Mouse (Mus musculus): Measurements from ENCODE around the gene Sesn1. TPM values are rescaled to one million over a fixed set of nuclear protein-coding genes. Genes with fewer than 3 reads are reported as not detected.

The Sesn1 gene
- polyA plus RNA-seq, 1 experiment from 2014 or later = 38.6 TPM

GRCm38 (mm10) chr10:41871564-41871963 is 61.8 kb downstream of the Sesn1 start:
- Histone ChIP-seq H3K36me3 (no peaks in the 10 kb centered on the region), H3K4me2 (no peak overlapping the region), H3K27me3 (no peaks in the 10 kb centered on the region), H3K4me1 (replicated peaks) (peaks cover 4% of the 10 kb centered on the region; the same call in 1 of the 2 replicates), H3K9ac (replicated peaks) (no peak overlapping the region), H3K4me3 (replicated peaks) (no peak overlapping the region), H3K27ac (no peak overlapping the region), H3K9me3 (no peaks in the 10 kb centered on the region)
- no peak for ATAC-seq (ENCODE audit: insufficient number of reproducible peaks, insufficient read depth, low FRiP score, low TSS enrichment, low read depth)
- WGBS = 68% methylated on average over 2 of the region's 2 CpGs

DNA sequence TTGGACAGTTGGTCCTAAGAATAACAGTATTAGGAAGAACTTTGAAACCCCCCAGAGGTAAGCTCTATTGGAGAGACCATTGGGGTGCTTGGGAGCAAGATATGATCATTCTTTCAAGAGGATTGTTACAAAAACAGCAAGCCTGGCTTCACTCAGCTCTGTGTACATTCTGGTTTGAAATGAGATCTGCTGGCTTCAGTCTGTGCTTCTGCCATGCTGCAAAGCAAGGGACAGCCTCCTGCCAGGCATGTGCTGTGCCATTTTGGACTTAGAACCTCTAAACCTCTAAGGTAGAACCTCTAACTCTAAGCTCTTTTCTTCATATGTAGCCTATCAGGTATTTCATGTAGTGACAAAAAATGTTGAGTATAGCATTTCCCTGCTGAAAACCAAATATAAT is 65.9 kb downstream of the Sesn1 start:
- Histone ChIP-seq H3K27ac (no peak overlapping the region), H3K4me2 (no peak overlapping the region), H3K9me3 (no peaks in the 10 kb centered on the region), H3K4me3 (replicated peaks) (no peak overlapping the region), H3K36me3 (no peaks in the 10 kb centered on the region), H3K9ac (replicated peaks) (no peak overlapping the region), H3K4me1 (replicated peaks) (no peaks in the 10 kb centered on the region), H3K27me3 (no peaks in the 10 kb centered on the region)
- no peak for ATAC-seq (ENCODE audit: insufficient number of reproducible peaks, insufficient read depth, low FRiP score, low TSS enrichment, low read depth)

- H3K4me1 ChIP-seq (replicated peaks) = no peaks in the 10 kb centered on the region
- no peaks in the 10 kb centered on the region for H3K36me3 ChIP-seq
- WGBS = 84% methylated on average over 11 of the region's 11 CpGs
Observed at GRCm38 (mm10) chr10:41878344-41878743, 68.6 kb downstream of the Sesn1 start.

GRCm38 (mm10) chr10:41879675-41880074 is 69.9 kb downstream of the Sesn1 start:
- Histone ChIP-seq H3K4me1 (replicated peaks) (no peaks in the 10 kb centered on the region), H3K9ac (replicated peaks) (no peak overlapping the region), H3K9me3 (no peaks in the 10 kb centered on the region), H3K27me3 (no peaks in the 10 kb centered on the region), H3K36me3 (no peaks in the 10 kb centered on the region), H3K4me3 (replicated peaks) (no peak overlapping the region), H3K27ac (no peak overlapping the region), H3K4me2 (no peak overlapping the region)
- 72% methylated on average over 1 of the region's 1 CpGs for WGBS
- no peak for ATAC-seq (ENCODE audit: insufficient number of reproducible peaks, insufficient read depth, low FRiP score, low TSS enrichment, low read depth)

More at GRCm38 (mm10) chr10:41878344-41878743, 68.6 kb downstream of the Sesn1 start:
- Histone ChIP-seq H3K4me3 (replicated peaks) (no peak overlapping the region), H3K9me3 (no peaks in the 10 kb centered on the region), H3K9ac (replicated peaks) (no peak overlapping the region), H3K4me2 (no peak overlapping the region), H3K27me3 (no peaks in the 10 kb centered on the region), H3K27ac (no peak overlapping the region)
- ATAC-seq (ENCODE audit: insufficient number of reproducible peaks, insufficient read depth, low FRiP score, low TSS enrichment, low read depth) = no peak

DNA sequence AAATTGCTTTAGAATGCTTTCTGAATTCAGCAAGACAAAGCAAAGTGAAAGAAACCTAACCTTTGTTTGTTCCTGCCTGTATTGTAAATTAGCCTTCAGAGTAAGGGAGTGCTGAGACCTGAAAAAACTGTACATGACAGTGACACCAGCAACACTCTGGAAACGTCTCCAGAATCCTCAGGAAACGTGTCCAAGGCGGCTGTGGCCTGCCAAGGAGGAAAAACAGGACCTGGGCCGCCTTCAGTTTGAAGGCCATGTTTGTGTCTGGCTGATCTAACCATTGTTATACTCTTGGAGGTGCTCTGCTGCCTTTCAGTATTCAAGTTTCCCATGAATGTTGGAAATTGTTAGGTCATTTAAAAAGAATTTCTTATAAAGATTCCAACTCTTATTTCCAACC is 70.5 kb downstream of the Sesn1 start:
- Histone ChIP-seq H3K4me1 (replicated peaks) (0 out of 2 replicates have a peak, but pooled peaks cover 3% of the 10 kb centered on the region), H3K4me3 (replicated peaks) (no peak overlapping the region), H3K27ac (no peak overlapping the region), H3K36me3 (no peaks in the 10 kb centered on the region), H3K9ac (replicated peaks) (no peak overlapping the region), H3K4me2 (no peak overlapping the region), H3K9me3 (no peaks in the 10 kb centered on the region), H3K27me3 (no peaks in the 10 kb centered on the region)
- 48% methylated on average over 4 of the region's 4 CpGs for WGBS
- ATAC-seq (ENCODE audit: insufficient number of reproducible peaks, insufficient read depth, low FRiP score, low TSS enrichment, low read depth) = no peak

- ATAC-seq (ENCODE audit: insufficient number of reproducible peaks, insufficient read depth, low FRiP score, low TSS enrichment, low read depth) = no peak
- Histone ChIP-seq H3K36me3 (no peaks in the 10 kb centered on the region), H3K4me3 (replicated peaks) (no peak overlapping the region), H3K4me2 (no peak overlapping the region), H3K27me3 (no peaks in the 10 kb centered on the region), H3K9ac (replicated peaks) (no peak overlapping the region), H3K4me1 (replicated peaks) (0 out of 2 replicates have a peak, but pooled peaks cover 3% of the 10 kb centered on the region), H3K9me3 (no peaks in the 10 kb centered on the region), H3K27ac (no peak overlapping the region)
- 35% methylated on average over 1 of the region's 1 CpGs for WGBS
Observed at GRCm38 (mm10) chr10:41880777-41881176, 71.0 kb downstream of the Sesn1 start.

DNA sequence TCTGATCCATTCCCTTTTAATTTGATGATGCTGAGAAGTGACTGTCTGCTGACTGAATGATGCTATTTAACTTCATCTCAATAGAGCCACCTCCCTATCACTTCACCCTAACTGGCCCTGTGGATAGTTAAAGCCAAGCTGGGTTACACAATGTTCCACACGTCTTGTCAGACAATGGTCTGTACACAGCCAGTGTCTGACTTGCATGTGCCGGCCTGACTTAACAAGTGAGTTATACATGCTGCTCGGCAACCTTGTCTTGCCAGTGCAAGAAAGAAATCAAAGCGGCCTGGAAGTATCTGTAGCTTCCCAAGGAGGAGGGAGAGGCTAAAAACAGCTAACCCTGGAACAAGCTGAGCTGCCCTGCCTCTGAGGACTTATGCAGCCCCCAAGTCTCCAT is 71.7 kb downstream of the Sesn1 start:
- Histone ChIP-seq H3K4me2 (no peak overlapping the region), H3K9ac (replicated peaks) (no peak overlapping the region), H3K4me3 (replicated peaks) (no peak overlapping the region), H3K4me1 (replicated peaks) (0 out of 2 replicates have a peak, but pooled peaks cover 3% of the 10 kb centered on the region), H3K27me3 (no peaks in the 10 kb centered on the region), H3K27ac (no peak overlapping the region), H3K36me3 (no peaks in the 10 kb centered on the region), H3K9me3 (no peaks in the 10 kb centered on the region)
- WGBS = 50% methylated on average over 4 of the region's 4 CpGs
- no peak for ATAC-seq (ENCODE audit: insufficient number of reproducible peaks, insufficient read depth, low FRiP score, low TSS enrichment, low read depth)

DNA sequence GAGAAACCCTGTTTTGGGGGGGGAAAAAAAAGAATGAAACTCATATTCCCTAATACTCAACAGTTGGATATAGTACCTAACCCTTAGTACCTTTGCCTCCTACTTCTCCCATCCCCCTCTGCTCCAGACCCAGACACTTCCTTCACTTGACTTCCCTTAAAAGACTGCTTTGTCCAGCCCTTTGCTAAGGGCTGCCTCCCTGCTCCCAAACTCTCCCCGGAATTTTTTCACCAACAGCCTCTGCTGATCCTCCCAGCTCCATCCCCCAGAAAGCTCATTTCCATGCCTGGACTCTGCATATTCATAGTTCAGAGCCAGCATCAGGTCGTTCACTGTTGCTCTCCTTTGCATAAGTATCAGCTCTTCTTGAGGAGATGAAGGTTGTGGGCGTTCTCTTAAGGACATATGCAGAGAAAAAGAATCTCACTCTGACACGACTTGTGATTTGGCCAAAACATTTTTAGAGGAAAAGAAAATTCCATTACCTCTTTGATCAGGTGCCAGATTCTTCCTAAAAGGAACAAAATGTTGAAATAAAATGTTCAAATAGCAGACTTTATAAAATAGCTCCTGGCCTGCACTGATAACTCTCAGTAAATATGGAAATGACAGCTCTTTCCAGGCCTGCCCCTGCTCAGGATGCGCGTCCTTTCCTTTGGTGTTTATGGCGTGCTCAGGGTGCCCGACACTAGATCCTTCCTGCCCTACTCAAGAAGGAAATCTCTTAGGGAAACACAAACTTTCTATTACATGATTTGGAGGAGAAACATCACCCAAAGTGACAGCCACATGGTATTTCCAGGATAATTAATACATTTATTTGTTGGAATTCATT is 74.2 kb downstream of the Sesn1 start:
- H3K27ac ChIP-seq = no peak overlapping the region
- peaks cover 11% of the 10 kb centered on the region; the same call in 1 of the 2 replicates for H3K4me1 ChIP-seq (replicated peaks)
- WGBS = 54% methylated on average over 8 of the region's 8 CpGs
- no peak overlapping the region for H3K4me3 ChIP-seq (replicated peaks)
- H3K9me3 ChIP-seq = no peaks in the 10 kb centered on the region
- H3K9ac ChIP-seq (replicated peaks) = no peak overlapping the region
- no peaks in the 10 kb centered on the region for H3K36me3 ChIP-seq
- no peak for ATAC-seq (ENCODE audit: insufficient number of reproducible peaks, insufficient read depth, low FRiP score, low TSS enrichment, low read depth)
- H3K27me3 ChIP-seq = no peaks in the 10 kb centered on the region
- no peak overlapping the region for H3K4me2 ChIP-seq

GRCm38 (mm10) chr10:41887080-41887821 is 77.5 kb downstream of the Sesn1 start:
- Histone ChIP-seq H3K4me1 (replicated peaks) (peaks cover 18% of the 10 kb centered on the region; the same call in 1 of the 2 replicates), H3K27me3 (no peaks in the 10 kb centered on the region), H3K27ac (peak overlapping the region; percentile 95), H3K4me2 (peak overlapping the region; percentile 69), H3K9me3 (no peaks in the 10 kb centered on the region), H3K9ac (replicated peaks) (peak overlapping the region; percentile 75), H3K36me3 (no peaks in the 10 kb centered on the region), H3K4me3 (replicated peaks) (peak overlapping the region; percentile 65)
- WGBS = under 1% methylated on average over 65 of the region's 65 CpGs
- ATAC-seq (ENCODE audit: insufficient number of reproducible peaks, insufficient read depth, low FRiP score, low TSS enrichment, low read depth) = peak; percentile 94

DNA sequence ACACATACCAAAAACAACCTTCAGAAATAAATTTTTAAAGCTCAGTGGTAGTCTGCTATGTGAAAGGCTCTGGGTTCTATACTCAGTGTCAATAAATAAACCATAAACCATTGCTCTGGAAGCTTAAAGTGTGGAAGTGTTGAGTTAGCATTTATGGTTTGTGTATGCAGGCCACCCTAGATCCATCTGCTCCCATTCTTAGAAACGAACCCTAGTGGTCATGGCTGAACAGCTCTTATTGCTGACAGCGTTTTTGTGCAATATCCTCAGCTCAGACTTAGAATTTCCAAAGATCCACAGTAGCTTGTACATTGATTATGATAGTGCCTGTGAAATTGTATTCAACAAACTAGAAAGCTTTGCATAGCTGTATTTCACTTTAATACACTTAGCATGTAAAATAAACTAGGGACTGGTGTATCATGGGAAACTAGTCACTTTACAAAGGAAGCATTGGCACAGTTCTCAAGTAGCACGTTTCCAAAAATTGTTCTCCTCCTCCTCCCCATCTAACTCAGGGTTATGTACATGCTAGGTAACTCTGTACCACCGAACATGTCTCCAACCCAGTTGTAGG is 78.7 kb downstream of the Sesn1 start:
- Histone ChIP-seq H3K4me1 (replicated peaks) (peaks cover 21% of the 10 kb centered on the region), H3K27ac (no peak overlapping the region), H3K9me3 (no peaks in the 10 kb centered on the region), H3K4me2 (peak overlapping the region; percentile 69), H3K36me3 (no peaks in the 10 kb centered on the region), H3K27me3 (no peaks in the 10 kb centered on the region), H3K9ac (replicated peaks) (no peak overlapping the region), H3K4me3 (replicated peaks) (peak overlapping the region; percentile 65)
- ATAC-seq (ENCODE audit: insufficient number of reproducible peaks, insufficient read depth, low FRiP score, low TSS enrichment, low read depth) = no peak
- WGBS = 42% methylated on average over 4 of the region's 4 CpGs

- H3K27me3 ChIP-seq = no peaks in the 10 kb centered on the region
- ATAC-seq (ENCODE audit: insufficient number of reproducible peaks, insufficient read depth, low FRiP score, low TSS enrichment, low read depth) = no peak
- H3K9ac ChIP-seq (replicated peaks) = no peak overlapping the region
- no peak overlapping the region for H3K4me3 ChIP-seq (replicated peaks)
- H3K9me3 ChIP-seq = no peaks in the 10 kb centered on the region
- WGBS = 76% methylated on average over 5 of the region's 5 CpGs
- H3K27ac ChIP-seq = no peak overlapping the region
- no peaks in the 10 kb centered on the region for H3K36me3 ChIP-seq
- H3K4me1 ChIP-seq (replicated peaks) = peaks cover 32% of the 10 kb centered on the region
- no peak overlapping the region for H3K4me2 ChIP-seq
Observed at GRCm38 (mm10) chr10:41889566-41889965, 79.8 kb downstream of the Sesn1 start.
